Mouse (Mus musculus) cerebellum, adult 9-10 months (tissue): ENCODE results near the gene Rapgef2.
"Not testable (repeated sequence)": the region's sequence is repeated elsewhere in the genome, so short reads cannot be mapped to it uniquely, and the experiment has no call there.

ENCODE experiments used
- DNase-seq: peaks from one replicate; pipeline ENCODE4 v3.0.0; 2022

The Rapgef2 gene

GRCm38 (mm10) chr3:79233478-79234415 is 52.6 kb downstream of the Rapgef2 start:
- no peak for DNase-seq

GRCm38 (mm10) chr3:79230718-79231117 is 55.6 kb downstream of the Rapgef2 start:
- DNase-seq: no peak

- DNase-seq: no peak
Observed at GRCm38 (mm10) chr3:79229546-79229945, 56.8 kb downstream of the Rapgef2 start.

- DNase-seq: no peak
Observed at GRCm38 (mm10) chr3:79228304-79228703, 58.0 kb downstream of the Rapgef2 start.

GRCm38 (mm10) chr3:79227356-79228088 is 58.8 kb downstream of the Rapgef2 start:
- DNase-seq: no peak

GRCm38 (mm10) chr3:79226807-79227206 is 59.5 kb downstream of the Rapgef2 start:
- DNase-seq: not testable (repeated sequence)

- no peak for DNase-seq
Observed at GRCm38 (mm10) chr3:79225888-79226287, 60.4 kb downstream of the Rapgef2 start.

- DNase-seq: no peak
Observed at GRCm38 (mm10) chr3:79224352-79224751, 62.0 kb downstream of the Rapgef2 start.

GRCm38 (mm10) chr3:79223281-79223680 is 63.0 kb downstream of the Rapgef2 start:
- DNase-seq: no peak

- DNase-seq: no peak
Observed at GRCm38 (mm10) chr3:79222192-79222960, 63.9 kb downstream of the Rapgef2 start.

- DNase-seq: peak; percentile 83
Observed at GRCm38 (mm10) chr3:79221296-79222191, 64.8 kb downstream of the Rapgef2 start.

GRCm38 (mm10) chr3:79219144-79219930 is 67.0 kb downstream of the Rapgef2 start:
- DNase-seq: no peak

GRCm38 (mm10) chr3:79218566-79219051 is 67.7 kb downstream of the Rapgef2 start:
- DNase-seq: no peak

- no peak for DNase-seq
Observed at GRCm38 (mm10) chr3:79210243-79210642, 76.1 kb downstream of the Rapgef2 start.

GRCm38 (mm10) chr3:79207216-79207615 is 79.1 kb downstream of the Rapgef2 start:
- DNase-seq: no peak

GRCm38 (mm10) chr3:79206524-79206923 is 79.8 kb downstream of the Rapgef2 start:
- DNase-seq: no peak

- no peak for DNase-seq
Observed at GRCm38 (mm10) chr3:79205981-79206380, 80.3 kb downstream of the Rapgef2 start.

- DNase-seq: no peak
Observed at GRCm38 (mm10) chr3:79205112-79205511, 81.2 kb downstream of the Rapgef2 start.

GRCm38 (mm10) chr3:79204261-79204660 is 82.1 kb downstream of the Rapgef2 start:
- no peak for DNase-seq

GRCm38 (mm10) chr3:79203821-79204220 is 82.5 kb downstream of the Rapgef2 start:
- no peak for DNase-seq

- peak; percentile 59 for DNase-seq
Observed at GRCm38 (mm10) chr3:79203178-79203577, 83.1 kb downstream of the Rapgef2 start.
